Mouse (Mus musculus) limb, embryonic 13.5 days (tissue): ENCODE measurements around the gene Ptger2. TPM values are rescaled to one million over a fixed set of nuclear protein-coding genes. Genes with fewer than 3 reads are reported as not detected.
A peak's percentile ranks its signal among the peaks of the same experiment; 100 is the strongest.
"Not testable (repeated sequence)": the region's sequence is repeated elsewhere in the genome, so short reads cannot be mapped to it uniquely, and the experiment has no call there.

Experiments used
- ATAC-seq: fragments of 200-750 bp; cut with Nextera tagmentation; 2 replicates; pipeline ENCODE4 v1.8.0; 2017; ENCODE audit warnings: low read depth, moderate number of reproducible peaks, moderate TSS enrichment; ENCODE audit not compliant: low FRiP score
- H3K27ac ChIP-seq: fragments of 300-500 bp; sonication (generic); 2 replicates; pipeline ENCODE4 v1.5.1; 2015; ENCODE audit warnings: inconsistent platforms, mild to moderate bottlenecking, moderate library complexity
- H3K27me3 ChIP-seq: fragments of 300-500 bp; sonication (generic); 2 replicates; pipeline ENCODE4 v1.6.1; 2015; ENCODE audit warnings: mild to moderate bottlenecking, inconsistent platforms
- H3K36me3 ChIP-seq: fragments of 300-500 bp; sonication (generic); 2 replicates; pipeline ENCODE4 v1.6.1; 2015; ENCODE audit warnings: inconsistent platforms, mild to moderate bottlenecking, moderate library complexity
- H3K4me1 ChIP-seq: fragments of 300-500 bp; sonication (generic); 2 replicates; pipeline ENCODE4 v1.6.1; 2015; ENCODE audit warnings: inconsistent platforms
- H3K4me2 ChIP-seq: fragments of 300-500 bp; sonication (generic); replicated peaks from 2 replicates; pipeline ENCODE4 v1.6.1; 2015; ENCODE audit warnings: inconsistent platforms, mild to moderate bottlenecking, moderate library complexity
- H3K4me3 ChIP-seq: fragments of 300-500 bp; sonication (generic); 2 replicates; pipeline ENCODE4 v1.5.1; 2015; ENCODE audit warnings: moderate library complexity, mild to moderate bottlenecking, inconsistent platforms
- H3K9ac ChIP-seq: fragments of 300-500 bp; sonication (generic); 2 replicates; pipeline ENCODE4 v1.6.1; 2015; ENCODE audit warnings: mild to moderate bottlenecking, inconsistent platforms
- H3K9me3 ChIP-seq: fragments of 300-500 bp; sonication (generic); 2 replicates; pipeline ENCODE4 v1.6.1; 2016; ENCODE audit warnings: inconsistent platforms
- WGBS: fragments of 180-500 bp; shearing (Covaris S2); methylation state at CpG from one replicate; pipeline ENCODE4 v1.1.7; 2015; 5-methylcytosine and 5-hydroxymethylcytosine counted together
- polyA plus RNA-seq: library from polyadenylated mRNA; unstranded; fragments of >200 nt; fragmentation: Nextera tagmentation; extraction: Ambion mirVana; gene quantifications from 2 replicates; pipeline ENCODE4 v1.2.1, GENCODE M21; 2015

Ptger2 gene
- polyA plus RNA-seq, result 0.54 and 0.55 TPM in 2 replicates

DNA sequence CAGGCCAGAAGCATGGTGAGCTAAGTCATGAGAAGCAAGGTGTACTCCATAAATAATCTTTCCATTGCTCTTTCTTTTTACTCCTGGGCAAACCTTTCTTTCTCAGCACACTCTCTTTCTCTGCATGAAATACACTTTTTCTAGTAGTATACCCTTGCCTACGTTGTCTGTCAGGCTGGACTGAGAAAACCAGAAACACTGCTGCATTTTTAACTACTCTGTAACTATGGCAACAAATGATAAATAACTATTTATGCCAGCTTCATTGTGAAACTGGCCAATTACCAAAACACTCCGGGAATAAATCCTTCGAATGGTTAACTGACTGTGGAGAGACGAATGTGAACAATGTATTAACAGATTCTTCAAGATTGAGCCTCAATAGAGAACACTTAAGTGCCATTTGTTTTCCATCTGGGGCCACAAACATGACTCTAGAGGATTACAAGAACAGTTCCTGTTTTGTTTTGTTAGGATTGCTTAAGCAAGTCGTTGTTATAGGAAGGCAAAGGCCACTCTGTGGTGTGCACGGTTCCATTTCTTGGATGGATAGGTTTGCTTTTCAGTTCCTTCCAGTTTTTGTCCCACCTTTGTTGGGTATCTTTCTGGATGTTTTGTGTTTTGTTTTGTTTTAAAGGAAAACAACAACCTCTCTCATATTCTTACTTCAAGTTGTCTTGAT, at the start of gene Ptger2:
Gene Ptger2 (plus strand): TSS at position 522 of the 682 bp plus-strand sequence.
- ATAC-seq, H3K36me3 ChIP-seq, H3K9me3 ChIP-seq, H3K27ac ChIP-seq: not testable (repeated sequence)
- peak within 1 kb of the TSS; percentile 89 for H3K4me2 ChIP-seq
- H3K4me1 ChIP-seq, result peaks cover 14% of the 10 kb centered on the region
- peak within 1 kb of the TSS; percentile 49 for H3K4me3 ChIP-seq
- peaks cover 31% of the 10 kb centered on the region for H3K27me3 ChIP-seq
- peak within 1 kb of the TSS; percentile 53 for H3K9ac ChIP-seq
- 54% methylated on average over 6 of the region's 6 CpGs for WGBS

DNA sequence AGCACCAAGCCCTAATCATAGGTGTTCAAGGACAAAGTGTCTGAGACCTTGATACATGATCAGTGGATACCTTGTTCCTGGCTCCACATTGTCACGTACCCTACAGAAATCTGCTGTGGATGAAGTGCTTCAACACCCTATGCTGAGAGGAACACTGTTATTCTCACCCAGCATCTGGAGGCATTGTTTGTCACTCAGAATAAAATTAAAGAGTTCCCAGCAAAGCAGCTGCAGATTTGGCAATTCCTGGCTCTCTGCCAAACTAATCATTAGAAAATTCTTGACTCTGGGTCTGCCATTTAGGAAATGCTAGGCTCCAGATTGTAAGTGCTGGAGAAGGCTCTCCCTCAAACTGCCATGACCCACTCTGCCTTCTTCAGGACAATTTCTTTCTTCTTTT, 27.2 kb upstream of the Ptger2 start:
- no peak overlapping the region for H3K27ac ChIP-seq
- H3K36me3 ChIP-seq, result no peaks in the 10 kb centered on the region
- H3K4me3 ChIP-seq, result no peak overlapping the region
- H3K27me3 ChIP-seq, result no peaks in the 10 kb centered on the region
- ATAC-seq, result no peak
- no peak overlapping the region for H3K9ac ChIP-seq
- no peaks in the 10 kb centered on the region for H3K4me1 ChIP-seq
- H3K4me2 ChIP-seq, result no peak overlapping the region
- WGBS, result 91% methylated on average over 1 of the region's 1 CpGs
- H3K9me3 ChIP-seq, result no peaks in the 10 kb centered on the region

DNA sequence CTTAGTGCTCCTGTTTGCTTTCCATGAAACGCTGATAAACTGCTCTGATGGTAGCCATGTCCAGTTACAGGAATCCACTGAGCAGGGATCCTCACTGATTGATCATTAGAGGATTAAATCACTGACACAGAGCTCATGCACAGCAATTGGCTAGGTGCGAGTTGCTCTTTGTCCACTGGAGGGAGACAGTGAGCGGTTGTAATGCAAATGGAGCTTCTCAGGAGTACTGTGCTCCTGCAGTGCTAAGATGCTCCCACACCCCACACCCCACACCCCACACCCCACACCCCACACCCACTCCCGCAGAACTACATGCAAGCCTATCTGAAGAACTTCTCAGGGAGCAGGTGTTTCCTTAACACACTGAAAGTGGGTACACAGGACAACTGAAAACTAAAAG, 10.7 kb upstream of the Ptger2 start:
- H3K9ac ChIP-seq, H3K27me3 ChIP-seq, H3K9me3 ChIP-seq, H3K4me1 ChIP-seq, H3K36me3 ChIP-seq, H3K4me3 ChIP-seq, H3K27ac ChIP-seq, H3K4me2 ChIP-seq: not testable (repeated sequence)
- 9% methylated on average over 4 of the region's 4 CpGs for WGBS
- ATAC-seq, result peak; percentile 59; the same call in 1 of the 2 replicates

DNA sequence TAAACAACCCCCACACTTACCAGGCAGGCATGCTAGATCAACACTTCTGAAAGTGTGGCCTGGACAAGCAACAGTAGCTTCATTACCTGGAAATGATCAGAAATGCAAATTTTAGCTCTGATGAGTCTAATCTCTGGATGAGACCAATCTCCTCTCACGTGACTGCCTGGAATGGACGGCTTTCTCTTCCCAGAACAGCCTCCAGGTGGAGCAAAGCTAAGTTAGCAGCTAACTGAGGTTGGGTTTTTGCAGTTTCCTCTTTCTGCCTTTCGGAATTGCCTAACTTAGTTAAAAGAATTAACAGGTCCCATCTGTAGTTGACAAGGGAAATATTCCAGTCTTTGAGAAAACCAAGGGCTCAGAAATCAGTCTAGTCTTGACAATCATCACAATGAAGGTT, 8.1 kb upstream of the Ptger2 start:
- WGBS, result 40% methylated on average over 3 of the region's 3 CpGs
- Histone ChIP-seq H3K4me3 (no peak overlapping the region), H3K9me3 (no peaks in the 10 kb centered on the region), H3K4me1 (no peaks in the 10 kb centered on the region), H3K36me3 (no peaks in the 10 kb centered on the region), H3K27me3 (peaks cover 3% of the 10 kb centered on the region; the same call in 1 of the 2 replicates), H3K4me2 (no peak overlapping the region), H3K27ac (no peak overlapping the region), H3K9ac (no peak overlapping the region)
- ATAC-seq, result no peak

DNA sequence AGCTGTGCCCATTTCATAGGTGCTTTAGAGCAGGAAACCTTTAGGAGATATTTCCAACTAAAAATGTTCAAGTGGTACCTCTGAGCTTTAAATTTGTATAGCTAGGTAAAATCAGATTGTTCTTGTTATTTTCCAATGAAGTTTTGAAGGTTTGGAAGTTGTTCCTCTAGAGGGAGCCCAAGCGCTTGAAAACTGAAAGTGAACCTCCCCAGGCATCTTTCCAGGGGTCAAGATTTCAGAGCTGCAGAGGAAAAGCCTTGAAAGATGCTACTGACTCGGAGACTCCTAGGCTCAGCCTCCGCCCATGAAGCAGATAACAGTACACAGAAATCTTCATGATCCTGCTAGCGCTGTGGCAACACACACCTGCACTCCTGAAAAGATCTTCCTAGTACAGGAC, 6.5 kb upstream of the Ptger2 start:
- Histone ChIP-seq H3K4me2 (no peak overlapping the region), H3K27ac (no peak overlapping the region), H3K4me3 (no peak overlapping the region), H3K9me3 (no peaks in the 10 kb centered on the region), H3K9ac (no peak overlapping the region), H3K36me3 (no peaks in the 10 kb centered on the region), H3K27me3 (peaks cover 3% of the 10 kb centered on the region; the same call in 1 of the 2 replicates), H3K4me1 (no peaks in the 10 kb centered on the region)
- ATAC-seq, result no peak
- WGBS, result 8% methylated on average over 4 of the region's 4 CpGs

DNA sequence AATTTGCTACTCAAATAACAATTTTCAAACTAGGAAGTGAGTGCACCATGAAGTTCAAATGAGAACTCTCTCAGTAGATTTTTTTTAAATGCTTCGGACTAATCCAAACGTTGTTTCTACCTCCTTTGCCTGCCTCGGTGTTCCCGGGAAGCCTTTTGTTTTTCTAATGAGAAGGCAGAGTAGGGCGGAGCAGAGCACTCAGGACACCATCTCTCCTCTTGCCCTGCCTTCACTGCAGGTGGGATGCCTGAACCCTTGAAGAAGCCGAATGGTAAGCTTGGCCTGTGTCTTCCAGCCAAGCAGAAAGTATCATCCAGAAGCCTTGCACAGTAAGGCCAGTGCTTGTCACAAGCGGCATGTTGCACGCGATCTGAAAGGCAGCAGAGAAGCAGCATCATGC, 3.9 kb upstream of the Ptger2 start:
- Histone ChIP-seq H3K27me3 (peaks cover 16% of the 10 kb centered on the region), H3K9me3 (no peaks in the 10 kb centered on the region), H3K9ac (no peak overlapping the region), H3K4me2 (no peak overlapping the region), H3K4me3 (no peak overlapping the region), H3K27ac (no peak overlapping the region), H3K4me1 (peaks cover 9% of the 10 kb centered on the region), H3K36me3 (no peaks in the 10 kb centered on the region)
- WGBS, result 35% methylated on average over 9 of the region's 9 CpGs
- no peak for ATAC-seq

DNA sequence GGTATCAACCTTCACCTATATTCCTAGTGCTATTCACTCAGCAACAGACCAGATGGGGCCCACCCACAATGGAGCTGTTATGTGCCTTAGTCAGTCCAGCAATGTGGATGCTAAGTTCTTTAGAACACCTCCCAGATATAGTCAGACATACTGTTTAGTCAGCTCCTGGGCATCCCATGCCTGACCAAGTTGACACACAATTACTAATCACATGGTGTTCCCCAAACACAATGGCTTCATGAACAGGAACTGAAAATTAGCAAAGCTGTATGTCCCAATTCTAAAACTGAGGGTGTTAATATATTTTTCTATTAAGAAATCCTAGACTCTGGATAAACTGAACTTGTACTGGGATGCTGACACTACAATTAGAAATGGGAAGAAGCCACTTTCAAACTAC, 1.7 kb upstream of the Ptger2 start:
- Histone ChIP-seq H3K36me3 (no peaks in the 10 kb centered on the region), H3K27ac (no peak overlapping the region), H3K4me1 (peaks cover 14% of the 10 kb centered on the region), H3K9me3 (no peaks in the 10 kb centered on the region), H3K4me3 (no peak overlapping the region), H3K4me2 (no peak overlapping the region), H3K27me3 (peaks cover 32% of the 10 kb centered on the region), H3K9ac (no peak overlapping the region)
- ATAC-seq, result no peak

DNA sequence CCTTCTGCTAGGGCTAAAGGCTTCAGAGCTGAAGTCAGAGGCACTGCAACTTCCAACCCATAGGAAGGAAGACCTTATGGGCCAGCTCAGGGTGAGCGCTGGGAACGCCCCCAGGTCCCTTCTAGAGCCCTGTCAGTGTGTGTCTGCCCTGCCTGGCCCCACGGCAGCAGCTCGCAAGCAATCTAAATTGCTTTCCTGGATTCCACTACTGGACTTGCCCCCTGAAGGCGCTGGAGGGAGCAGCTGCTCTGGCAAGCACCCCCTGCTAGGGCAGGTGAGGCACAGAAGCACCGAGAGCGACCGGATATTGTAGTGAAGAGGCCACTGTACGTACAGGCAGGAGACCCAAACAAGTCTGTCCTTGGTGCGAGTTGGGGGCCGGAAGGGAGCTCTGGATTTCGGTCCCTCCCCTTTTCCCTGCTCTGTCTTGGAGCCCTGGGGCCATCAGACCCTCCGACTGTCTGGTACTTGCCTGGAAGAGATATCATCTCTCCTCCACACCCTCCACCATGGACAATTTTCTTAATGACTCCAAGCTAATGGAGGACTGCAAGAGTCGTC, 541 bp downstream of the Ptger2 start:
- peak; percentile 78 for ATAC-seq
- H3K4me1 ChIP-seq, result peaks cover 14% of the 10 kb centered on the region
- H3K27ac ChIP-seq, result no peak overlapping the region
- no peaks in the 10 kb centered on the region for H3K9me3 ChIP-seq
- H3K4me2 ChIP-seq, result peak overlapping the region; percentile 89
- peaks cover 29% of the 10 kb centered on the region for H3K27me3 ChIP-seq
- no peaks in the 10 kb centered on the region for H3K36me3 ChIP-seq
- 2% methylated on average over 14 of the region's 14 CpGs for WGBS
- peak overlapping the region; percentile 49 for H3K4me3 ChIP-seq
- peak overlapping the region; percentile 53 for H3K9ac ChIP-seq

DNA sequence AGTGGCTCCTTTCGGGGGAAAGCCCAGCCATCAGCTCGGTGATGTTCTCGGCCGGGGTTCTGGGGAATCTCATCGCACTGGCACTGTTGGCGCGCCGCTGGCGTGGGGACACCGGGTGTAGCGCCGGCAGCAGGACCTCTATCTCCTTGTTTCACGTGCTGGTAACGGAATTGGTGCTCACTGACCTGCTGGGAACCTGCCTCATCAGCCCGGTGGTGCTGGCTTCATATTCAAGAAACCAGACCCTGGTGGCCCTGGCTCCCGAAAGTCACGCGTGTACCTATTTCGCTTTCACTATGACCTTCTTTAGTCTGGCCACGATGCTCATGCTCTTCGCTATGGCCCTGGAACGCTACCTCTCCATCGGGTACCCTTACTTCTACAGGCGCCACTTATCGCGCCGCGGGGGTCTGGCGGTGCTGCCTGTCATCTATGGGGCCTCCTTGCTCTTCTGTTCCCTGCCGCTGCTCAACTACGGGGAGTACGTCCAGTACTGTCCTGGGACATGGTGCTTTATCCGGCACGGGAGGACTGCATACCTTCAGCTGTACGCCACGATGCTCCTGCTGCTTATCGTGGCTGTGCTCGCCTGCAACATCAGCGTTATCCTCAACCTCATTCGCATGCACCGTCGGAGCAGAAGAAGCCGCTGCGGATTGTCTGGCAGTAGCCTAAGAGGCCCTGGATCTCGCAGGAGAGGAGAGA, 1.2 kb downstream of the Ptger2 start:
- Histone ChIP-seq H3K9me3 (no peaks in the 10 kb centered on the region), H3K4me2 (peak overlapping the region; percentile 89), H3K9ac (peak overlapping the region; percentile 53), H3K27ac (no peak overlapping the region), H3K36me3 (no peaks in the 10 kb centered on the region), H3K4me1 (peaks cover 14% of the 10 kb centered on the region), H3K4me3 (peak overlapping the region; percentile 49), H3K27me3 (peaks cover 29% of the 10 kb centered on the region)
- peak; percentile 3; the same call in 1 of the 2 replicates for ATAC-seq
- 2% methylated on average over 45 of the region's 45 CpGs for WGBS

DNA sequence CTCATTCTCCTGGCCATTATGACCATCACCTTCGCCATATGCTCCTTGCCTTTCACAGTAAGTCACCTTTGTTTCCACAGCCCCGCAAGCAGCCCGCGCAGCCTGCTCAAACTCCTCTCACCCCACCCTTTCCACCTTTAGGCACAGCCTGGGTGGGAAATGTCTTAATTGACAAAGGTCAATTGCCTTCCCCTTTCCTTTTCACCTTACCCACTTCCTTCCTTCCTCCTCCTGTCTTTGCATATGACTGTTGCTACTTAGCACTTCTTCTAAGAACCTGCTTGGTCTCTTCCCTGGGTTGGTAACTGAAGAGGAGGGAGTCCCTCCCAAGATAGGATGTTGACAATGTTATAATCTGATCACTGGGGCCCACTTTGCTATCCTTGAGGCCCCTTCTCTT, 1.8 kb downstream of the Ptger2 start:
- Histone ChIP-seq H3K27me3 (peaks cover 29% of the 10 kb centered on the region), H3K36me3 (no peaks in the 10 kb centered on the region), H3K9ac (peak overlapping the region; percentile 53; the same call in 1 of the 2 replicates), H3K4me2 (peak overlapping the region; percentile 89), H3K9me3 (no peaks in the 10 kb centered on the region), H3K27ac (no peak overlapping the region), H3K4me1 (peaks cover 14% of the 10 kb centered on the region), H3K4me3 (peak overlapping the region; percentile 49)
- ATAC-seq, result no peak
- WGBS, result 10% methylated on average over 4 of the region's 4 CpGs

DNA sequence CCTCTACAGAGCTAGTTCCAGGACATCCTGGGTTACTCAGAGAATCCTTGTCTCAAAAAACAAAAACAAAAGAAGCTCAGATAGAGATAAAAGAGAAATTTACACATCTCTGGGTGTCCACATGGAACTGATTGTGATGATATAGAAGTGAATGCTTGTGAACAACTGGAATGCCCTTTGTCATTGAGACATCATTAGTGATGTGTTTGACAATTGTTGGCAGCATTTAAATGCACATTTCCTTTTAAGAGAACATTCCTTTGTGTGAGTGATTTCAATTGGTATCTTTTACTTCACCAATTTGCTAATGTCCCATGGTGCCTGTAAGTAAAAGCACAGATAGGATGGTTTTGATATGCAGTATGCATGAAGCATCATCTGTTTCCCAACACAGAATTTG, 6.3 kb downstream of the Ptger2 start:
- H3K36me3 ChIP-seq, result no peaks in the 10 kb centered on the region
- peaks cover 14% of the 10 kb centered on the region for H3K27me3 ChIP-seq
- H3K9me3 ChIP-seq, result no peaks in the 10 kb centered on the region
- no peak for ATAC-seq
- no peak overlapping the region for H3K9ac ChIP-seq
- no peak overlapping the region for H3K4me2 ChIP-seq
- no peak overlapping the region for H3K4me3 ChIP-seq
- peaks cover 3% of the 10 kb centered on the region; the same call in 1 of the 2 replicates for H3K4me1 ChIP-seq
- no peak overlapping the region for H3K27ac ChIP-seq

DNA sequence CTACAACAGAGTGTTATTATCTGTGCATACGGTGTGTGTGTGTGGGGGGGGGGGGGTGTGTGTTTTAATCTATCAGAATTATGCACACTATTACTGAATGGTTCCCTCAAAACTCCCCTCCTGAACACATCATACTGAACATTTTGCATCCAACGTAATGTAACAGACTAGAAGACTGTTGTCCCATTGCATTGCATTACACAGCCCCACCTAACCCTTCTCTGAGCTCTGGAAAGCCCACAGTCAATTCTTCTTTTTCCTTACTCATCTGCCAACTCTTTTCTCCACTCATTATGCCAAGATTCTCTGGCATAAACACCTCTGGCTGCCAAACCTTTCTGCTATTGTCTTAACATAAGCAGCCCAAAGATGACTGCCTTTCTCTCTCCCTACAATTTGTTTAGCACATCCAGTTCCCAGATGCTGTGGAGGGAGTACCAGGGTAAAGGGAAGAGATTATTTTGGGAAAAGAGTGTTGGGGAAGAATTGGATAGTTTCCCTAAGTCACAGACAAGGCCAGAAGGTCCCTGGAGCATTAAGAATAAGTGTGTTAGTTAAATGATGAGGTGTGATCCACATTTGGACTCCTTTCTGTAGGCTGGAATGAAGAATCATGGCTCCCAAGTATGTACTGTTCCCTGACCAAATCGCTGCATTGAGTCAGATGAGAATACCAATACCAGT, 12.2 kb downstream of the Ptger2 start:
- Histone ChIP-seq H3K27ac (no peak overlapping the region), H3K4me1 (no peaks in the 10 kb centered on the region), H3K9ac (no peak overlapping the region), H3K9me3 (no peaks in the 10 kb centered on the region), H3K36me3 (no peaks in the 10 kb centered on the region), H3K4me3 (no peak overlapping the region), H3K27me3 (no peaks in the 10 kb centered on the region), H3K4me2 (no peak overlapping the region)
- no peak for ATAC-seq
- 77% methylated on average over 3 of the region's 3 CpGs for whole genome bisulfite sequencing
